Mouse (Mus musculus) stomach, embryonic 15.5 days (tissue): ENCODE results near the gene Mamdc2. TPM values are rescaled to one million over a fixed set of nuclear protein-coding genes. Genes with fewer than 3 reads are reported as not detected.

Source experiments
- ATAC-seq: fragments of 200-750 bp; cut with Nextera tagmentation; 2 replicates; pipeline ENCODE4 v1.8.0; 2017; ENCODE audit warnings: low read depth, moderate number of reproducible peaks, moderate TSS enrichment; ENCODE audit not compliant: insufficient read depth, low FRiP score
- H3K27ac ChIP-seq: fragments of 300-500 bp; sonication (generic); 2 replicates; pipeline ENCODE4 v1.5.1; 2015; ENCODE audit warnings: mild to moderate bottlenecking, inconsistent platforms
- H3K27me3 ChIP-seq: fragments of 300-500 bp; sonication (generic); replicated peaks from 2 replicates; pipeline ENCODE4 v1.6.1; 2015; ENCODE audit warnings: inconsistent platforms
- H3K36me3 ChIP-seq: fragments of 300-500 bp; sonication (generic); 2 replicates; pipeline ENCODE4 v1.6.1; 2015; ENCODE audit warnings: inconsistent platforms
- H3K4me1 ChIP-seq: fragments of 300-500 bp; sonication (generic); 2 replicates; pipeline ENCODE4 v1.6.1; 2015; ENCODE audit warnings: inconsistent platforms
- H3K4me2 ChIP-seq: fragments of 300-500 bp; sonication (generic); 2 replicates; pipeline ENCODE4 v1.6.1; 2015; ENCODE audit warnings: mild to moderate bottlenecking, inconsistent platforms
- H3K4me3 ChIP-seq: fragments of 300-500 bp; sonication (generic); replicated peaks from 2 replicates; pipeline ENCODE4 v1.5.1; 2015; ENCODE audit warnings: inconsistent platforms
- H3K9ac ChIP-seq: fragments of 300-500 bp; sonication (generic); 2 replicates; pipeline ENCODE4 v1.6.1; 2015; ENCODE audit warnings: inconsistent platforms
- H3K9me3 ChIP-seq: fragments of 300-500 bp; sonication (generic); 2 replicates; pipeline ENCODE4 v1.6.1; 2016; ENCODE audit warnings: inconsistent platforms
- WGBS: fragments of 180-500 bp; shearing (Covaris S2); methylation state at CpG from one replicate; pipeline ENCODE4 v1.1.7; 2015; 5-methylcytosine and 5-hydroxymethylcytosine counted together
- polyA plus RNA-seq: library from polyadenylated mRNA; unstranded; fragments of >200 nt; fragmentation: Nextera tagmentation; extraction: Ambion mirVana; gene quantifications from 2 replicates; pipeline ENCODE4 v1.2.1, GENCODE M21; 2015

Gene Mamdc2
- polyA plus RNA-seq, 1 experiment from 2014 or later, result 4.1 TPM

DNA sequence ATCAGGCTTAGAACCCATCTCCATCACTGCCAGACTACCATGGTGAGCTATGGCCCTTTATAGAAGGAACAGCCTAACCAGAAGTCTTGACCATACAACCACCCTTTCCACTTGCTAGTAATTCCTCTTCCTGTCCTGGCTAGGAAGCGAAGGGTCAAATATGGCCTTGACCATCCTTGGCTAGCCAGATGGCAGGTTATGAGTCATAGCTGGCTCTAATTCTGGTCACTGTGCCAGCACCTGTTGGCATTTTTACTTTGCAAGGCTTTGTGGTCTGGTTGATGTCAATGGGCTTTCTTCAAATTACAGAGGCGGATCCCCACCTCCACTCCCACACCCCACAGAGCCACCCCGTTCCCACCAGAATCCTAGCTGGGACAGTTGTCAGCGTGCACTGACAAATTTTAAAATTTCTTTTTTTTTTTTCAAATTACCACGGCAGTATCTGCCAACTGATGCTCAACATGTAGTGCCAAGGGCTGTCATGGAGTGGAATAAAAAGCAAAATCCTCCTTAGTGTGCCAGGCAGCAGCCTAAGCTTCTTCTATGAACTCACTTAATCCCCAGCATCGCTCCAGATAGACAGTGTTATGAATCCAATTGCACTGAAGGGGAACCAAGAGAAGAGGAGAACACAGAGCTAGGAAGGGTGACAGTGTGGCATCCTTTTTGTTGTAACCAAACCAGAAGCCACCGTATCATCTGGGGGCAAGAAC lies 73.1 kb downstream of the Mamdc2 start:
- no peak overlapping the region for H3K9ac ChIP-seq
- no peak overlapping the region for H3K4me3 ChIP-seq
- no peaks in the 10 kb centered on the region for H3K4me1 ChIP-seq
- 86% methylated on average over 7 of the region's 7 CpGs for WGBS
- H3K36me3 ChIP-seq, result no peaks in the 10 kb centered on the region
- no peaks in the 10 kb centered on the region for H3K27me3 ChIP-seq
- H3K9me3 ChIP-seq, result no peaks in the 10 kb centered on the region
- ATAC-seq, result no peak
- H3K4me2 ChIP-seq, result no peak overlapping the region
- H3K27ac ChIP-seq, result no peak overlapping the region

DNA sequence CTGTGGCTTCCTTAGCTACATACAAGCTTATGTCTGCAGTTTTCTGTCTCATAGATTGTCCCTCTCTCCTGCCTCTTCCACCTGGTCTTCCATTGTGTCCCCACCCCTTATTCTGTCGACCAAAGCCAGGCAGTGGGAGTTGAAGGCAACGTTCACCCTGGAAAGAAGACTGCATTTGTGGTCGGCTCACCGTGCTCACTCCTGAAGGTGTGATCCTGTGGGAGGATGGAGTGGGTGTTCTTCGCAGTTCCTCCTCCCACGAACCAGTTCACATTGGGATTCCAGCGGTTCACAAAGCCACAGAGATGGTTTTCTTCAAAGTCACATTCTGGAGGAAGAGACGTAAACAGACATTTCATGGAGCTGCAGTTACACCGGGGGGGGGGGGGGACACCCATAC lies 74.5 kb downstream of the Mamdc2 start:
- no peaks in the 10 kb centered on the region for H3K4me1 ChIP-seq
- H3K4me2 ChIP-seq, result no peak overlapping the region
- H3K27me3 ChIP-seq, result no peaks in the 10 kb centered on the region
- no peak overlapping the region for H3K4me3 ChIP-seq
- no peak overlapping the region for H3K9ac ChIP-seq
- 55% methylated on average over 9 of the region's 9 CpGs for WGBS
- ATAC-seq, result no peak
- no peak overlapping the region for H3K27ac ChIP-seq
- H3K9me3 ChIP-seq, result no peaks in the 10 kb centered on the region
- H3K36me3 ChIP-seq, result no peaks in the 10 kb centered on the region

GRCm38 (mm10) chr19:23373287-23373686 lies 75.0 kb downstream of the Mamdc2 start:
- Histone ChIP-seq H3K4me2 (no peak overlapping the region), H3K4me3 (no peak overlapping the region), H3K9ac (no peak overlapping the region), H3K4me1 (no peaks in the 10 kb centered on the region), H3K9me3 (no peaks in the 10 kb centered on the region), H3K36me3 (no peaks in the 10 kb centered on the region), H3K27ac (no peak overlapping the region), H3K27me3 (no peaks in the 10 kb centered on the region)
- 44% methylated on average over 8 of the region's 8 CpGs for WGBS
- ATAC-seq, result no peak

- Histone ChIP-seq H3K9me3 (no peaks in the 10 kb centered on the region), H3K27me3 (no peaks in the 10 kb centered on the region), H3K9ac (no peak overlapping the region), H3K36me3 (no peaks in the 10 kb centered on the region), H3K4me1 (no peaks in the 10 kb centered on the region), H3K4me3 (no peak overlapping the region), H3K4me2 (no peak overlapping the region), H3K27ac (no peak overlapping the region)
- 85% methylated on average over 4 of the region's 4 CpGs for WGBS
- ATAC-seq, result no peak
Observed at GRCm38 (mm10) chr19:23369275-23369674, 79.0 kb downstream of the Mamdc2 start.

- Histone ChIP-seq H3K4me2 (no peak overlapping the region), H3K36me3 (no peaks in the 10 kb centered on the region), H3K4me1 (no peaks in the 10 kb centered on the region), H3K27me3 (no peaks in the 10 kb centered on the region), H3K4me3 (no peak overlapping the region), H3K9ac (no peak overlapping the region), H3K27ac (no peak overlapping the region), H3K9me3 (no peaks in the 10 kb centered on the region)
- WGBS, result 85% methylated on average over 3 of the region's 3 CpGs
- ATAC-seq, result no peak
Observed at GRCm38 (mm10) chr19:23362006-23362405, 86.2 kb downstream of the Mamdc2 start.

GRCm38 (mm10) chr19:23361124-23361523 lies 87.1 kb downstream of the Mamdc2 start:
- Histone ChIP-seq H3K27me3 (no peaks in the 10 kb centered on the region), H3K36me3 (no peaks in the 10 kb centered on the region), H3K4me1 (no peaks in the 10 kb centered on the region), H3K4me3 (no peak overlapping the region), H3K9me3 (no peaks in the 10 kb centered on the region), H3K27ac (no peak overlapping the region), H3K9ac (no peak overlapping the region), H3K4me2 (no peak overlapping the region)
- no peak for ATAC-seq
- WGBS, result 69% methylated on average over 4 of the region's 4 CpGs

DNA sequence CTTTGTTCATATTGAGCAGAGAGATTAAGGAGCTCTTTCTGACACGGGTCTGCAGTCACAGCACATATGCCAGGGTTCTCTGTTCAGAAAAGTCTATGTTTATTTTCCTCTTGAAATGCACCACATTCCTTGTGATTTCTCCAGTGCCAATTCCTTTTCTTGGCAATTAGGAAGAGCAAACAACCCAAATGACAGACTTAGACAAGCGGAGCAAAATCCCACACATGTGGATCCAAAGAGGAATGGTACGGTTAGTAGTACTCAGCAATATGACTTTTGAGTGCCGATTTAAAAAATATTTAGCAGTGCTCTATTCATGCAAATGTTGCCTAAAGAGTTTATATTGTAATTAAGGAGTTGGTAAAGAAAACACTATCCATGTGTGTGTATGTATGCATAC lies 87.7 kb downstream of the Mamdc2 start:
- no peak for ATAC-seq
- Histone ChIP-seq H3K27ac (no peak overlapping the region), H3K4me3 (no peak overlapping the region), H3K27me3 (no peaks in the 10 kb centered on the region), H3K4me2 (no peak overlapping the region), H3K9me3 (no peaks in the 10 kb centered on the region), H3K4me1 (no peaks in the 10 kb centered on the region), H3K36me3 (no peaks in the 10 kb centered on the region), H3K9ac (no peak overlapping the region)
- 69% methylated on average over 4 of the region's 4 CpGs for WGBS

GRCm38 (mm10) chr19:23357253-23357652 lies 91.0 kb downstream of the Mamdc2 start:
- no peaks in the 10 kb centered on the region for H3K36me3 ChIP-seq
- H3K27ac ChIP-seq, result no peak overlapping the region
- no peak overlapping the region for H3K9ac ChIP-seq
- no peaks in the 10 kb centered on the region for H3K9me3 ChIP-seq
- 87% methylated on average over 5 of the region's 5 CpGs for WGBS
- H3K4me2 ChIP-seq, result no peak overlapping the region
- ATAC-seq, result no peak
- H3K4me1 ChIP-seq, result peaks cover 4% of the 10 kb centered on the region; the same call in 1 of the 2 replicates
- H3K4me3 ChIP-seq, result no peak overlapping the region
- H3K27me3 ChIP-seq, result no peaks in the 10 kb centered on the region

DNA sequence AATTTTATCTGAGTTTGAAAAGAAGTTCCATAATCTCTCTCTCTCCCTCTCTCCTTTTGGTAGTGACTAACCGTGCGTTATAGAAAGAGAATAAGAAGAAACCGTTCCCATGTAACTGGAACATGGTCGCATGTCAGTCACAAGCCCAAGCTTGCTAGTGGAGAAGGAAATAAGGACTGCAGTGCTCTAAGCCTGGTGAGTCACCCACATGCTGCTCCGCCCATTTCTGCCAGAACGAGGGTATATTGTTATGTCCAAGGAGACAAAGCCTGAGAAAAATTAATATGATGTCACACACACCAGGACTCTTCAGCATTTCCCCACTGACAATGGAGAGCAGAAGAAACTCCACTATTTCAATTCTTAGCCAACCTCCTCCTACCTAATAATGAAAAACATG lies 93.5 kb downstream of the Mamdc2 start:
- Histone ChIP-seq H3K36me3 (no peaks in the 10 kb centered on the region), H3K9ac (no peak overlapping the region), H3K27ac (0 out of 2 replicates have a peak overlapping the region, but pooled peaks have one; percentile 62), H3K4me3 (no peak overlapping the region), H3K4me1 (peaks cover 9% of the 10 kb centered on the region; the same call in 1 of the 2 replicates), H3K9me3 (no peaks in the 10 kb centered on the region), H3K27me3 (no peaks in the 10 kb centered on the region), H3K4me2 (no peak overlapping the region)
- 78% methylated on average over 6 of the region's 6 CpGs for WGBS
- peak; percentile 61; the same call in 1 of the 2 replicates for ATAC-seq

- Histone ChIP-seq H3K27ac (peak overlapping the region; percentile 62), H3K27me3 (no peaks in the 10 kb centered on the region), H3K4me2 (no peak overlapping the region), H3K4me1 (peaks cover 9% of the 10 kb centered on the region; the same call in 1 of the 2 replicates), H3K4me3 (no peak overlapping the region), H3K36me3 (no peaks in the 10 kb centered on the region), H3K9ac (no peak overlapping the region), H3K9me3 (no peaks in the 10 kb centered on the region)
- peak; percentile 54; the same call in 1 of the 2 replicates for ATAC-seq
- 37% methylated on average over 9 of the region's 9 CpGs for WGBS
Observed at GRCm38 (mm10) chr19:23353881-23354401, 94.3 kb downstream of the Mamdc2 start.

- WGBS, result 40% methylated on average over 8 of the region's 8 CpGs
- no peaks in the 10 kb centered on the region for H3K36me3 ChIP-seq
- H3K4me2 ChIP-seq, result no peak overlapping the region
- peak overlapping the region; percentile 62 for H3K27ac ChIP-seq
- H3K4me3 ChIP-seq, result no peak overlapping the region
- no peak overlapping the region for H3K9ac ChIP-seq
- H3K9me3 ChIP-seq, result no peaks in the 10 kb centered on the region
- H3K4me1 ChIP-seq, result peaks cover 9% of the 10 kb centered on the region; the same call in 1 of the 2 replicates
- no peak for ATAC-seq
- no peaks in the 10 kb centered on the region for H3K27me3 ChIP-seq
Observed at GRCm38 (mm10) chr19:23353161-23353560, 95.1 kb downstream of the Mamdc2 start.

GRCm38 (mm10) chr19:23351808-23352491 lies 96.3 kb downstream of the Mamdc2 start:
- 0 out of 2 replicates have a peak, but pooled peaks have one; percentile 32 for ATAC-seq
- Histone ChIP-seq H3K27me3 (no peaks in the 10 kb centered on the region), H3K4me2 (no peak overlapping the region), H3K27ac (0 out of 2 replicates have a peak overlapping the region, but pooled peaks have one; percentile 31), H3K4me3 (no peak overlapping the region), H3K9ac (no peak overlapping the region), H3K9me3 (no peaks in the 10 kb centered on the region), H3K4me1 (peaks cover 9% of the 10 kb centered on the region; the same call in 1 of the 2 replicates), H3K36me3 (no peaks in the 10 kb centered on the region)
- WGBS, result 47% methylated on average over 13 of the region's 13 CpGs
